Mouse (Mus musculus) thymus, postnatal 14 days (tissue): ENCODE measurements at regions not wholly inside any gene's neighbourhood (a gene's known extent, or its start where the extent isn't known, plus 50 kb on each side); places are given as distances from the start of the nearest gene placed in this dataset.
"Not testable (repeated sequence)": the region's sequence is repeated elsewhere in the genome, so short reads cannot be mapped to it uniquely, and the experiment has no call there.

Source experiments
- DNase-seq: peaks from one replicate; pipeline ENCODE4 v3.0.0; 2021

- DNase-seq: no peak
Measured at GRCm38 (mm10) chr17:4024384-4024783, 328.3 kb upstream of the Nox3 start.

- DNase-seq: no peak
Measured at GRCm38 (mm10) chr17:4029202-4029601, 333.1 kb upstream of the Nox3 start.

- DNase-seq: no peak
Measured at GRCm38 (mm10) chr17:4034816-4035360, 338.8 kb upstream of the Nox3 start.

GRCm38 (mm10) chr17:4040104-4040664 lies 344.1 kb upstream of the Nox3 start:
- no peak for DNase-seq

GRCm38 (mm10) chr17:4060186-4060585 lies 364.1 kb upstream of the Nox3 start:
- not testable (repeated sequence) for DNase-seq

GRCm38 (mm10) chr17:4073381-4073780 lies 377.3 kb upstream of the Nox3 start:
- DNase-seq: no peak

GRCm38 (mm10) chr17:4080564-4080963 lies 384.5 kb upstream of the Nox3 start:
- no peak for DNase-seq

GRCm38 (mm10) chr17:4094621-4095020 lies 398.6 kb upstream of the Nox3 start:
- no peak for DNase-seq

- no peak for DNase-seq
Measured at GRCm38 (mm10) chr17:4103321-4103720, 407.3 kb upstream of the Nox3 start.

- peak; percentile 4 for DNase-seq
Measured at GRCm38 (mm10) chr17:4109263-4109662, 413.2 kb upstream of the Nox3 start.

- no peak for DNase-seq
Measured at GRCm38 (mm10) chr17:4113021-4113420, 417.0 kb upstream of the Nox3 start.

- no peak for DNase-seq
Measured at GRCm38 (mm10) chr17:4116476-4116875, 420.4 kb upstream of the Nox3 start.

- no peak for DNase-seq
Measured at GRCm38 (mm10) chr17:4133678-4134077, 437.6 kb upstream of the Nox3 start.

GRCm38 (mm10) chr17:4163502-4163901 lies 467.4 kb upstream of the Nox3 start:
- DNase-seq: no peak

GRCm38 (mm10) chr17:4173951-4174361 lies 477.9 kb upstream of the Nox3 start:
- DNase-seq: no peak

GRCm38 (mm10) chr17:4175006-4175405 lies 478.9 kb upstream of the Nox3 start:
- DNase-seq: no peak

GRCm38 (mm10) chr17:4176524-4176923 lies 480.5 kb upstream of the Nox3 start:
- no peak for DNase-seq

GRCm38 (mm10) chr17:4177485-4178150 lies 481.6 kb upstream of the Nox3 start:
- no peak for DNase-seq

GRCm38 (mm10) chr17:4179271-4179670 lies 483.2 kb upstream of the Nox3 start:
- no peak for DNase-seq

- no peak for DNase-seq
Measured at GRCm38 (mm10) chr17:4182106-4182505, 486.0 kb upstream of the Nox3 start.

- DNase-seq: no peak
Measured at GRCm38 (mm10) chr17:4186802-4187201, 490.7 kb upstream of the Nox3 start.

GRCm38 (mm10) chr17:4187606-4188005 lies 491.5 kb upstream of the Nox3 start:
- DNase-seq: no peak

GRCm38 (mm10) chr17:4196793-4197448 lies 500.9 kb upstream of the Nox3 start:
- DNase-seq: no peak

GRCm38 (mm10) chr17:4198001-4198400 lies 501.9 kb upstream of the Nox3 start:
- no peak for DNase-seq
